Mouse (Mus musculus) stomach, embryonic 14.5 days (tissue): ENCODE measurements at regions not wholly inside any gene's neighbourhood (a gene's known extent, or its start where the extent isn't known, plus 50 kb on each side); places are given as distances from the start of the nearest gene placed in this dataset.

ENCODE experiments used
- ATAC-seq: fragments of 200-750 bp; cut with Nextera tagmentation; 2 replicates; pipeline ENCODE4 v1.8.0; 2017; ENCODE audit warnings: low read depth, moderate TSS enrichment; ENCODE audit not compliant: insufficient number of reproducible peaks, insufficient read depth, low FRiP score
- H3K27ac ChIP-seq: fragments of 300-500 bp; sonication (generic); 2 replicates; pipeline ENCODE4 v1.5.1; 2014; ENCODE audit warnings: mild to moderate bottlenecking, low read length, moderate library complexity, mixed read lengths
- H3K27me3 ChIP-seq: fragments of 300-500 bp; sonication (generic); 2 replicates; pipeline ENCODE4 v1.6.1; 2014; ENCODE audit warnings: low read length, control low read depth, mixed read lengths; ENCODE audit not compliant: control insufficient read depth, insufficient read depth
- H3K36me3 ChIP-seq: fragments of 300-500 bp; sonication (generic); 2 replicates; pipeline ENCODE4 v1.6.1; 2014; ENCODE audit warnings: mild to moderate bottlenecking, control low read depth, low read length, moderate library complexity, mixed read lengths; ENCODE audit not compliant: control insufficient read depth, insufficient read depth
- H3K4me1 ChIP-seq: fragments of 300-500 bp; sonication (generic); 2 replicates; pipeline ENCODE4 v1.6.1; 2014; ENCODE audit warnings: low read length, control low read depth, mixed read lengths; ENCODE audit not compliant: control insufficient read depth, insufficient read depth
- H3K4me2 ChIP-seq: fragments of 300-500 bp; sonication (generic); replicated peaks from 2 replicates; pipeline ENCODE4 v1.6.1; 2014; ENCODE audit warnings: low read depth, low read length, control low read depth
- H3K4me3 ChIP-seq: fragments of 300-500 bp; sonication (generic); 2 replicates; pipeline ENCODE4 v1.5.1; 2014; ENCODE audit warnings: low read depth, low read length, control low read depth
- H3K9ac ChIP-seq: fragments of 300-500 bp; sonication (generic); replicated peaks from 2 replicates; pipeline ENCODE4 v1.6.1; 2014; ENCODE audit warnings: low read depth, mild to moderate bottlenecking, control low read depth, low read length, moderate library complexity, mixed read lengths
- H3K9me3 ChIP-seq: fragments of 300-500 bp; sonication (generic); 2 replicates; pipeline ENCODE4 v1.6.1; 2016; ENCODE audit warnings: low read depth, low read length, control low read depth; ENCODE audit not compliant: control insufficient read depth
- WGBS: fragments of 180-500 bp; shearing (Covaris S2); extraction: QIAGEN DNeasy Blood & Tissue Kit; methylation state at CpG from one replicate; pipeline ENCODE4 v1.1.7; 2014; 5-methylcytosine and 5-hydroxymethylcytosine counted together

GRCm38 (mm10) chr5:43444582-43445214 lies 70.6 kb upstream of the C1qtnf7 start:
- Histone ChIP-seq H3K9ac (no peak overlapping the region), H3K27ac (no peak overlapping the region), H3K4me1 (no peaks in the 10 kb centered on the region), H3K9me3 (no peaks in the 10 kb centered on the region), H3K4me2 (no peak overlapping the region), H3K4me3 (no peak overlapping the region), H3K27me3 (no peaks in the 10 kb centered on the region), H3K36me3 (no peaks in the 10 kb centered on the region)
- WGBS = 50% methylated on average over 3 of the region's 3 CpGs
- no peak for ATAC-seq

- Histone ChIP-seq H3K27ac (no peak overlapping the region), H3K4me1 (no peaks in the 10 kb centered on the region)
- ATAC-seq = no peak
These were observed 69.7 kb upstream of the C1qtnf7 start for GRCm38 (mm10) chr5:43445620-43446019.

GRCm38 (mm10) chr5:43446295-43446694 lies 69.0 kb upstream of the C1qtnf7 start:
- no peak for ATAC-seq
- Histone ChIP-seq H3K9me3 (no peaks in the 10 kb centered on the region), H3K4me1 (no peaks in the 10 kb centered on the region), H3K27me3 (no peaks in the 10 kb centered on the region), H3K4me3 (no peak overlapping the region), H3K27ac (no peak overlapping the region), H3K9ac (no peak overlapping the region), H3K36me3 (no peaks in the 10 kb centered on the region), H3K4me2 (no peak overlapping the region)

More at GRCm38 (mm10) chr5:43445620-43446019, 69.7 kb upstream of the C1qtnf7 start:
- no peaks in the 10 kb centered on the region for H3K27me3 ChIP-seq
- no peak overlapping the region for H3K9ac ChIP-seq
- H3K9me3 ChIP-seq = no peaks in the 10 kb centered on the region
- no peak overlapping the region for H3K4me2 ChIP-seq
- no peak overlapping the region for H3K4me3 ChIP-seq
- H3K36me3 ChIP-seq = no peaks in the 10 kb centered on the region

- H3K4me3 ChIP-seq = no peak overlapping the region
- peaks cover 4% of the 10 kb centered on the region; the same call in 1 of the 2 replicates for H3K4me1 ChIP-seq
- H3K9me3 ChIP-seq = no peaks in the 10 kb centered on the region
- H3K27ac ChIP-seq = peak overlapping the region; percentile 62; the same call in 1 of the 2 replicates
- no peak overlapping the region for H3K9ac ChIP-seq
- ATAC-seq = peak; percentile 88
- no peaks in the 10 kb centered on the region for H3K36me3 ChIP-seq
- WGBS = 14% methylated on average over 3 of the region's 3 CpGs
- no peak overlapping the region for H3K4me2 ChIP-seq
- no peaks in the 10 kb centered on the region for H3K27me3 ChIP-seq
These were observed 59.3 kb upstream of the C1qtnf7 start for GRCm38 (mm10) chr5:43456018-43456417.

- Histone ChIP-seq H3K27me3 (no peaks in the 10 kb centered on the region), H3K36me3 (no peaks in the 10 kb centered on the region), H3K9me3 (no peaks in the 10 kb centered on the region), H3K4me1 (peaks cover 4% of the 10 kb centered on the region; the same call in 1 of the 2 replicates), H3K27ac (no peak overlapping the region), H3K9ac (no peak overlapping the region), H3K4me2 (no peak overlapping the region), H3K4me3 (no peak overlapping the region)
- 76% methylated on average over 7 of the region's 7 CpGs for WGBS
- ATAC-seq = no peak
These were observed 57.6 kb upstream of the C1qtnf7 start for GRCm38 (mm10) chr5:43457725-43458124.

- no peak overlapping the region for H3K4me3 ChIP-seq
- H3K27me3 ChIP-seq = no peaks in the 10 kb centered on the region
- H3K4me2 ChIP-seq = no peak overlapping the region
- no peak overlapping the region for H3K9ac ChIP-seq
- H3K9me3 ChIP-seq = no peaks in the 10 kb centered on the region
- 56% methylated on average over 1 of the region's 1 CpGs for WGBS
- no peak for ATAC-seq
- no peaks in the 10 kb centered on the region; the same call in 1 of the 2 replicates for H3K4me1 ChIP-seq
- H3K27ac ChIP-seq = no peak overlapping the region
- no peaks in the 10 kb centered on the region for H3K36me3 ChIP-seq
These were observed 53.2 kb upstream of the C1qtnf7 start for GRCm38 (mm10) chr5:43461987-43462715.
